Mouse (Mus musculus) kidney, postnatal 0 days (tissue): ENCODE measurements around the gene Ppp2r5b. TPM values are rescaled to one million over a fixed set of nuclear protein-coding genes. Genes with fewer than 3 reads are reported as not detected.

Source experiments
- ATAC-seq: fragments of 200-750 bp; cut with Nextera tagmentation; replicated peaks from 2 replicates; pipeline ENCODE4 v1.8.0; 2017; ENCODE audit warnings: low read depth, moderate number of reproducible peaks, moderate TSS enrichment, moderate library complexity; ENCODE audit not compliant: low FRiP score
- DNase-seq: peaks from one replicate; pipeline ENCODE4 v3.0.0-alpha.2; 2016; ENCODE audit warnings: low spot score
- H3K27ac ChIP-seq: fragments of 300-500 bp; sonication (generic); 2 replicates; pipeline ENCODE4 v1.5.1; 2014; ENCODE audit warnings: mild to moderate bottlenecking
- H3K27me3 ChIP-seq: fragments of 300-500 bp; sonication (generic); 2 replicates; pipeline ENCODE4 v1.6.1; 2014; ENCODE audit warnings: low read length, mixed read lengths; ENCODE audit not compliant: insufficient read depth
- H3K36me3 ChIP-seq: fragments of 300-500 bp; sonication (generic); 2 replicates; pipeline ENCODE4 v1.6.1; 2014; ENCODE audit warnings: low read length, mixed read lengths; ENCODE audit not compliant: insufficient read depth
- H3K4me1 ChIP-seq: fragments of 300-500 bp; sonication (generic); replicated peaks from 2 replicates; pipeline ENCODE4 v1.6.1; 2014; ENCODE audit warnings: antibody characterized with exemption, low read length, mixed read lengths; ENCODE audit not compliant: insufficient read depth
- H3K4me2 ChIP-seq: fragments of 300-500 bp; sonication (generic); 2 replicates; pipeline ENCODE4 v1.6.1; 2014; ENCODE audit warnings: mild to moderate bottlenecking, low read length, moderate library complexity, mixed read lengths
- H3K4me3 ChIP-seq: fragments of 300-500 bp; sonication (generic); replicated peaks from 2 replicates; pipeline ENCODE4 v1.5.1; 2014; ENCODE audit warnings: low read depth, low read length
- H3K9ac ChIP-seq: fragments of 300-500 bp; sonication (generic); 2 replicates; pipeline ENCODE4 v1.6.1; 2014; ENCODE audit warnings: low read depth, low read length
- H3K9me3 ChIP-seq: fragments of 300-500 bp; sonication (generic); replicated peaks from 2 replicates; pipeline ENCODE4 v1.6.1; 2016; ENCODE audit warnings: low read length, inconsistent platforms, mixed read lengths
- CTCF ChIP-seq: IDR thresholded peaks from 2 replicates; pipeline ENCODE4 v1.5.1; 2016; ENCODE audit warnings: antibody characterized with exemption, low read depth, mild to moderate bottlenecking, moderate library complexity
- WGBS: fragments of 180-500 bp; shearing (Covaris S2); extraction: QIAGEN DNeasy Blood & Tissue Kit; methylation state at CpG from one replicate; pipeline ENCODE4 v1.1.7; 2014; 5-methylcytosine and 5-hydroxymethylcytosine counted together
- polyA plus RNA-seq: library from polyadenylated mRNA; unstranded; fragments of >200 nt; fragmentation: Nextera tagmentation; extraction: Ambion mirVana; gene quantifications from 2 replicates; pipeline ENCODE4 v1.2.1, GENCODE M21; 2015

Gene Ppp2r5b
- polyA plus RNA-seq, 1 experiment from 2014 or later: 19.9 TPM

GRCm38 (mm10) chr19:6233647-6234046 is 2.0 kb downstream of the Ppp2r5b start:
- Histone ChIP-seq H3K4me1 (peaks cover 15% of the 10 kb centered on the region), H3K27me3 (no peaks in the 10 kb centered on the region), H3K9me3 (no peaks in the 10 kb centered on the region), H3K36me3 (peaks cover 23% of the 10 kb centered on the region; the same call in 1 of the 2 replicates), H3K4me2 (no peak overlapping the region), H3K9ac (no peak overlapping the region), H3K4me3 (no peak overlapping the region), H3K27ac (peak overlapping the region; percentile 14; the same call in 1 of the 2 replicates)
- ATAC-seq (no peak), DNase-seq (peak; percentile 54)
- no peak for TF ChIP-seq CTCF
- 40% methylated on average over 16 of the region's 16 CpGs for WGBS

GRCm38 (mm10) chr19:6231036-6231435 is 4.6 kb downstream of the Ppp2r5b start:
- no peak overlapping the region for H3K4me2 ChIP-seq
- WGBS: 73% methylated on average over 2 of the region's 2 CpGs
- DNase-seq (no peak), ATAC-seq (no peak)
- no peaks in the 10 kb centered on the region for H3K9me3 ChIP-seq
- no peaks in the 10 kb centered on the region for H3K27me3 ChIP-seq
- no peak for TF ChIP-seq CTCF
- peaks cover 12% of the 10 kb centered on the region for H3K4me1 ChIP-seq
- H3K27ac ChIP-seq: no peak overlapping the region
- H3K9ac ChIP-seq: no peak overlapping the region
- H3K36me3 ChIP-seq: peaks cover 30% of the 10 kb centered on the region; the same call in 1 of the 2 replicates
- H3K4me3 ChIP-seq: no peak overlapping the region

GRCm38 (mm10) chr19:6230411-6230810 is 5.3 kb downstream of the Ppp2r5b start:
- Histone ChIP-seq H3K4me1 (peaks cover 12% of the 10 kb centered on the region), H3K4me3 (no peak overlapping the region), H3K27ac (no peak overlapping the region), H3K9ac (no peak overlapping the region), H3K27me3 (no peaks in the 10 kb centered on the region), H3K4me2 (no peak overlapping the region), H3K9me3 (no peaks in the 10 kb centered on the region), H3K36me3 (peaks cover 30% of the 10 kb centered on the region; the same call in 1 of the 2 replicates)
- 96% methylated on average over 4 of the region's 4 CpGs for WGBS
- DNase-seq: no peak
- ATAC-seq: no peak
- no peak for TF ChIP-seq CTCF

DNA sequence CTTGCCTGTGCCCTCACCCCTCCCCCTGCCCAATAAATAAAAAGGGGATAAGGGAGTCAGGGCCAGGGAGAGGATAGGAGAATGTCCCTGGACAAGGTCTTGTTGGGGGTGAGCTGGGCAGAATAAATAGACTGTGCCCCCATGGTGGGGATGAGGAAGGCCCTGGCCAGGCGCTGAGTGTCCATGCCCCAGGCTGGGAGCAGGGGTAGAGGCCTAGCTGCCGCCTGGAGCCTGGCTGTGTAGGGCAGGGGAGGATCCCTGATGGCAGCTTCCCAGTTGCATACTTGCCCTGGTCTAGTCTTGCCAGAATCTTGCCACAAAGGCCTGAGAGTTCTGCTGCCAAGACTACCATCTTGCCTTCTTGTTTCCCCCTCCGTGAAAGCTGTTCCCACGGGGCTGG is 7.8 kb downstream of the Ppp2r5b start:
- DNase-seq: no peak
- H3K36me3 ChIP-seq: peaks cover 30% of the 10 kb centered on the region; the same call in 1 of the 2 replicates
- TF ChIP-seq CTCF: no peak

DNA sequence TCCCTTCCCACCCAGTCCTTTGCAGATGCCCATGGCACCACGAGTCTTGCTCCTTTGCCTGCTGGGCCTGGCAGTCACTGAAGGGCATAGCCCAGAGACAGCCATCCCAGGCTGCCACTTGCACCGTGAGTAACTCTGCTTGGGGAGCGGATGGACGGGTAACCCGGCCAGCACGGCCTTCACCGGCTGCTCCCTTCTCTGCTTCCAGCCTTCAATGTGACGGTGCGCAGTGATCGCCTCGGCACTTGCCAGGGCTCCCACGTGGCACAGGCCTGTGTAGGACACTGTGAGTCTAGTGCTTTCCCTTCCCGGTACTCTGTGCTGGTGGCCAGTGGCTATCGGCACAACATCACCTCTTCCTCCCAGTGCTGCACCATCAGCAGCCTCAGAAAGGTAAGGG is 8.9 kb downstream of the Ppp2r5b start:
- peaks cover 26% of the 10 kb centered on the region; the same call in 1 of the 2 replicates for H3K36me3 ChIP-seq
- no peak for TF ChIP-seq CTCF
- H3K4me1 ChIP-seq: no peaks in the 10 kb centered on the region
- H3K9me3 ChIP-seq: no peaks in the 10 kb centered on the region
- DNase-seq (no peak), ATAC-seq (peak; percentile 29; the same call in 1 of the 2 replicates)
- no peak overlapping the region for H3K9ac ChIP-seq
- WGBS: 85% methylated on average over 14 of the region's 14 CpGs
- no peaks in the 10 kb centered on the region for H3K27me3 ChIP-seq
- H3K4me2 ChIP-seq: no peak overlapping the region
- no peak overlapping the region for H3K4me3 ChIP-seq
- no peak overlapping the region for H3K27ac ChIP-seq

More for the DNA sequence above, 7.8 kb downstream of the Ppp2r5b start:
- H3K4me1 ChIP-seq: no peaks in the 10 kb centered on the region
- no peak overlapping the region for H3K4me2 ChIP-seq
- H3K4me3 ChIP-seq: no peak overlapping the region
- ATAC-seq: no peak
- H3K27me3 ChIP-seq: no peaks in the 10 kb centered on the region
- no peak overlapping the region for H3K27ac ChIP-seq
- 83% methylated on average over 4 of the region's 4 CpGs for WGBS
- H3K9me3 ChIP-seq: no peaks in the 10 kb centered on the region
- H3K9ac ChIP-seq: no peak overlapping the region

GRCm38 (mm10) chr19:6226135-6226534 is 9.5 kb downstream of the Ppp2r5b start, which contains the start of gene Gpha2:
Gene Gpha2, plus strand, starts transcription at chr19:6226380.
- 15% methylated on average over 2 of the region's 2 CpGs for WGBS
- Histone ChIP-seq H3K4me2 (no peak within 1 kb of the TSS), H3K4me3 (no peak within 1 kb of the TSS), H3K27ac (no peak within 1 kb of the TSS), H3K9ac (no peak within 1 kb of the TSS), H3K27me3 (no peaks in the 10 kb centered on the region), H3K36me3 (peaks cover 24% of the 10 kb centered on the region; the same call in 1 of the 2 replicates), H3K4me1 (no peaks in the 10 kb centered on the region), H3K9me3 (no peaks in the 10 kb centered on the region)
- TF ChIP-seq CTCF: peak; percentile 40; the same call in 1 of the 2 replicates
- DNase-seq (peak; percentile 69), ATAC-seq (peak; percentile 15; the same call in 1 of the 2 replicates)

GRCm38 (mm10) chr19:6218606-6219005 is 17.1 kb downstream of the Ppp2r5b start:
- Histone ChIP-seq H3K27me3 (no peaks in the 10 kb centered on the region), H3K36me3 (no peaks in the 10 kb centered on the region), H3K4me2 (no peak overlapping the region), H3K9ac (no peak overlapping the region), H3K9me3 (no peaks in the 10 kb centered on the region), H3K4me3 (no peak overlapping the region), H3K27ac (no peak overlapping the region), H3K4me1 (no peaks in the 10 kb centered on the region)
- DNase-seq (no peak), ATAC-seq (no peak)
- 75% methylated on average over 6 of the region's 6 CpGs for WGBS
- TF ChIP-seq CTCF: no peak
